In genomic region chr11:59070321-59070720, GRCm38 (mm10) we compare ENCODE assay signal across 15 mouse cellular contexts.
"Had no signal": no experiment of that assay in that cellular context is flagged by ENCODE, and none has a peak within 500 bp of the region (broad histone marks: within the 10 kb centered on the region; RNA-seq: fewer than 3 reads in every experiment).

No protein-coding gene starts in this region.

- H3K4me2 ChIP-seq: limb, embryonic 12.5 days; liver, embryonic 13.5 days; lung, embryonic 15.5 days; midbrain, embryonic 11.5 days; midbrain, embryonic 15.5 days had no signal

- H3K4me3 ChIP-seq: limb, embryonic 12.5 days; liver, embryonic 13.5 days; lung, embryonic 15.5 days; megakaryocyte, embryonic 14.5 days; midbrain, embryonic 15.5 days had no signal

- ATAC-seq: liver, postnatal 0 days; midbrain, embryonic 15.5 days had no signal

- H3K4me1 ChIP-seq: limb, embryonic 12.5 days; liver, embryonic 13.5 days; lung, embryonic 15.5 days; midbrain, embryonic 15.5 days had no signal

- H3K9ac ChIP-seq: limb, embryonic 12.5 days; liver, embryonic 13.5 days; liver, postnatal 0 days; lung, embryonic 15.5 days; midbrain, embryonic 15.5 days had no signal

- H3K36me3 ChIP-seq: limb, embryonic 12.5 days; liver, embryonic 13.5 days; lung, embryonic 15.5 days; midbrain, embryonic 15.5 days had no signal

- H3K9me3 ChIP-seq: limb, embryonic 12.5 days; liver, embryonic 13.5 days; lung, embryonic 15.5 days; midbrain, embryonic 15.5 days had no signal

- DNase-seq: kidney, adult 18-20 months; kidney, postnatal 14 days; liver; liver, embryonic 13.5 days; liver, postnatal 0 days; lung, postnatal 14 days; thymus, adult 18-20 months; thymus, postnatal 14 days had no signal

- H3K27ac ChIP-seq: liver, embryonic 13.5 days; lung, embryonic 15.5 days; macrophage; midbrain, embryonic 15.5 days; stomach, postnatal 0 days had no signal

- H3K27me3 ChIP-seq: limb, embryonic 12.5 days; lung, embryonic 15.5 days; midbrain, embryonic 15.5 days had no signal
